Mouse (Mus musculus) thymus, adult 2 months (tissue): ENCODE measurements around the gene Copz2.

ENCODE experiments used
- CTCF ChIP-seq: fragments of 200-500 bp; IDR thresholded peaks from 2 replicates; pipeline ENCODE4 v1.5.1; 2012; ENCODE audit warnings: mild to moderate bottlenecking, control low read depth, low read length, moderate library complexity, borderline replicate concordance; ENCODE audit not compliant: control insufficient read depth, poor library complexity, insufficient read depth; ENCODE audit errors: extremely low read depth
- POLR2A ChIP-seq: fragments of 200-500 bp; IDR thresholded peaks from 2 replicates; pipeline ENCODE4 v1.6.1; 2012; ENCODE audit warnings: mild to moderate bottlenecking, low read length, control low read depth, moderate library complexity; ENCODE audit not compliant: control insufficient read depth, poor library complexity, insufficient read depth; ENCODE audit errors: extremely low read depth

GRCm38 (mm10) chr11:96839877-96840276, 9.8 kb upstream of the Copz2 start:
- TF ChIP-seq POLR2A, result no peak
- no peak for TF ChIP-seq CTCF
